Mouse (Mus musculus) intestine, postnatal 0 days (tissue): Measurements from ENCODE around the gene Lpar1. TPM values are rescaled to one million over a fixed set of nuclear protein-coding genes. Genes with fewer than 3 reads are reported as not detected.

Source experiments
- ATAC-seq: fragments of 200-750 bp; cut with Nextera tagmentation; 2 replicates; pipeline ENCODE4 v1.8.0; 2017; ENCODE audit warnings: mild to moderate bottlenecking, moderate TSS enrichment, moderate library complexity
- H3K27ac ChIP-seq: fragments of 300-500 bp; sonication (generic); 2 replicates; pipeline ENCODE4 v1.5.1; 2014; ENCODE audit warnings: mild to moderate bottlenecking, low read depth, low read length, moderate library complexity
- H3K27me3 ChIP-seq: fragments of 300-500 bp; sonication (generic); replicated peaks from 2 replicates; pipeline ENCODE4 v1.6.1; 2014; ENCODE audit warnings: low read length, mixed read lengths; ENCODE audit not compliant: control insufficient read depth, insufficient read depth
- H3K36me3 ChIP-seq: fragments of 300-500 bp; sonication (generic); 2 replicates; pipeline ENCODE4 v1.6.1; 2014; ENCODE audit warnings: mild to moderate bottlenecking, moderate library complexity; ENCODE audit not compliant: control insufficient read depth, insufficient read depth
- H3K4me1 ChIP-seq: fragments of 300-500 bp; sonication (generic); replicated peaks from 2 replicates; pipeline ENCODE4 v1.6.1; 2014; ENCODE audit warnings: antibody characterized with exemption, low read length, mixed read lengths; ENCODE audit not compliant: control insufficient read depth, insufficient read depth
- H3K4me2 ChIP-seq: fragments of 300-500 bp; sonication (generic); replicated peaks from 2 replicates; pipeline ENCODE4 v1.6.1; 2014; ENCODE audit warnings: low read depth, mild to moderate bottlenecking, moderate library complexity
- H3K4me3 ChIP-seq: fragments of 300-500 bp; sonication (generic); 2 replicates; pipeline ENCODE4 v1.5.1; 2014; ENCODE audit warnings: low read depth, low read length
- H3K9ac ChIP-seq: fragments of 300-500 bp; sonication (generic); 2 replicates; pipeline ENCODE4 v1.6.1; 2014; ENCODE audit warnings: mild to moderate bottlenecking, low read depth, low read length
- H3K9me3 ChIP-seq: fragments of 300-500 bp; sonication (generic); 2 replicates; pipeline ENCODE4 v1.6.1; 2016; ENCODE audit warnings: mixed run types; ENCODE audit not compliant: control insufficient read depth
- CTCF ChIP-seq: sonication (generic); IDR thresholded peaks from 2 replicates; pipeline ENCODE4 v1.5.1; 2016; ENCODE audit warnings: low read depth, mild to moderate bottlenecking, control low read depth, antibody characterized with exemption, moderate library complexity
- WGBS: fragments of 180-500 bp; shearing (Covaris S2); extraction: QIAGEN DNeasy Blood & Tissue Kit; methylation state at CpG from one replicate; pipeline ENCODE4 v1.1.7; 2014; 5-methylcytosine and 5-hydroxymethylcytosine counted together
- polyA plus RNA-seq: library from polyadenylated mRNA; unstranded; fragments of >200 nt; fragmentation: Nextera tagmentation; extraction: Ambion mirVana; gene quantifications from 2 replicates; pipeline ENCODE4 v1.2.1, GENCODE M21; 2015

The Lpar1 gene
- 64.9 and 70.3 TPM in 2 replicates for polyA plus RNA-seq

GRCm38 (mm10) chr4:58553631-58554358 lies at the start of gene Lpar1:
TSS of gene Lpar1 (minus strand) at chr4:58553898.
- ATAC-seq: peak; percentile 26

GRCm38 (mm10) chr4:58585942-58586341 lies 32.2 kb upstream of the Lpar1 start:
- no peak for TF ChIP-seq CTCF
- Histone ChIP-seq H3K27me3 (no peaks in the 10 kb centered on the region), H3K9me3 (no peaks in the 10 kb centered on the region), H3K4me2 (no peak overlapping the region), H3K4me1 (no peaks in the 10 kb centered on the region), H3K9ac (no peak overlapping the region), H3K27ac (no peak overlapping the region), H3K4me3 (no peak overlapping the region), H3K36me3 (no peaks in the 10 kb centered on the region)
- 41% methylated on average over 2 of the region's 2 CpGs for whole genome bisulfite sequencing
- no peak for ATAC-seq

More at GRCm38 (mm10) chr4:58553631-58554358, at the start of gene Lpar1:
- Histone ChIP-seq H3K9me3 (no peaks in the 10 kb centered on the region), H3K27ac (peak within 1 kb of the TSS; percentile 94), H3K4me3 (peak within 1 kb of the TSS; percentile 71), H3K9ac (peak within 1 kb of the TSS; percentile 84), H3K27me3 (no peaks in the 10 kb centered on the region), H3K36me3 (0 out of 2 replicates have a peak, but pooled peaks cover 4% of the 10 kb centered on the region), H3K4me2 (peak within 1 kb of the TSS; percentile 93), H3K4me1 (peaks cover 3% of the 10 kb centered on the region; the same call in 1 of the 2 replicates)
- 7% methylated on average over 19 of the region's 19 CpGs for WGBS
- TF ChIP-seq CTCF: no peak

- ATAC-seq: no peak
- no peak overlapping the region for H3K4me3 ChIP-seq
- no peaks in the 10 kb centered on the region for H3K9me3 ChIP-seq
- H3K27me3 ChIP-seq: no peaks in the 10 kb centered on the region
- H3K4me2 ChIP-seq: no peak overlapping the region
- WGBS: 79% methylated on average over 7 of the region's 7 CpGs
- H3K36me3 ChIP-seq: no peaks in the 10 kb centered on the region
- TF ChIP-seq CTCF: no peak
- H3K4me1 ChIP-seq: no peaks in the 10 kb centered on the region
- no peak overlapping the region for H3K9ac ChIP-seq
- no peak overlapping the region for H3K27ac ChIP-seq
Measured at GRCm38 (mm10) chr4:58581191-58581590, 27.5 kb upstream of the Lpar1 start.

- ATAC-seq: no peak
- no peaks in the 10 kb centered on the region for H3K27me3 ChIP-seq
Measured at GRCm38 (mm10) chr4:58580516-58580915, 26.8 kb upstream of the Lpar1 start.

DNA sequence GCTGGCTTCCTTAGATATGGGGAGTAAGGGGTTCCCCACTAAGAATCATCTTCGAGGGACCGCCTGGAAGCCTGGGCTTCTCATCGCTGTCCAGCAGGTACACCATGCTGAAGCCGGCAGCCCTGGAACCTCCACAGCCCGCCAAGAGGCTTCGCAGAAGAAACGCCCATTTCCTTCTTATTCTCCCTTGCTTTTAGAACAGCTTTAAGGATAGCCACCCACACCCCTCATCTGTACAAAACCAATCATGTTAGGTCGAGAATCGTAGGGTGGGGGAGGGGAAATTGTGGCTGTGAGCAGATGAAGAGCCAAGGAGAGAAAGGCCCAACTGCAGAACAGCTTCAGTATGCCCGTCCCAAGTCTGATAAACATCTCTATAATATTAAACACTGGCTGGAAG lies 26.4 kb upstream of the Lpar1 start:
- H3K9me3 ChIP-seq: no peaks in the 10 kb centered on the region
- no peak overlapping the region for H3K4me3 ChIP-seq
- H3K4me2 ChIP-seq: no peak overlapping the region
- H3K4me1 ChIP-seq: no peaks in the 10 kb centered on the region
- ATAC-seq: no peak
- no peaks in the 10 kb centered on the region for H3K27me3 ChIP-seq
- no peak overlapping the region for H3K9ac ChIP-seq
- TF ChIP-seq CTCF: no peak
- WGBS: 74% methylated on average over 10 of the region's 10 CpGs
- H3K36me3 ChIP-seq: no peaks in the 10 kb centered on the region
- H3K27ac ChIP-seq: no peak overlapping the region

More at GRCm38 (mm10) chr4:58580516-58580915, 26.8 kb upstream of the Lpar1 start:
- Histone ChIP-seq H3K36me3 (no peaks in the 10 kb centered on the region), H3K4me1 (no peaks in the 10 kb centered on the region), H3K4me3 (no peak overlapping the region), H3K9me3 (no peaks in the 10 kb centered on the region), H3K9ac (no peak overlapping the region), H3K4me2 (no peak overlapping the region), H3K27ac (no peak overlapping the region)
- no peak for TF ChIP-seq CTCF
- 85% methylated on average over 5 of the region's 5 CpGs for WGBS

DNA sequence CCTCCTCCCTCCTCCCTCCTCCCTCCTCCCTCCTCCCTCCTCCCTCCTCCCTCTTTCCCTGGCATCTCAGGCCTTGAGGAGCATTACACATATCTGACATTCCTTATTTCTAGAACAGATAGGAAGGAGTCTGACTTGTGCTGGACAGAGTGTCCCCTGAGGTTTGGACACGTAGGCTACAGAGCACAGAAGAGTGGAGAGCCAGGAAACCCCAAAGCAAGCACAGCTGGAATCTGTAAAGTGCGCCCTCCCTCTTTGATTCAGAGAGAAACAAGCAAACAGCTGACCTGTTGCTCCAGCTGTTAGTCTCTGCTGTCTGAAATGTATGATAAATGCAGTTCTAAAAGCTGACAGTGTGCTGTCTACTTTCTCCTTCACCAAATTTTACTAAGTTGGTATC lies 24.8 kb upstream of the Lpar1 start:
- no peaks in the 10 kb centered on the region for H3K9me3 ChIP-seq
- H3K36me3 ChIP-seq: no peaks in the 10 kb centered on the region
- H3K4me1 ChIP-seq: no peaks in the 10 kb centered on the region
- no peak overlapping the region for H3K4me2 ChIP-seq
- TF ChIP-seq CTCF: peak; percentile 40
- WGBS: 19% methylated on average over 2 of the region's 2 CpGs
- H3K27me3 ChIP-seq: no peaks in the 10 kb centered on the region
- no peak overlapping the region for H3K4me3 ChIP-seq
- H3K9ac ChIP-seq: no peak overlapping the region
- H3K27ac ChIP-seq: no peak overlapping the region
- no peak for ATAC-seq
